Mouse (Mus musculus): ENCODE results near the gene Fam83e. TPM values are rescaled to one million over a fixed set of nuclear protein-coding genes. Genes with fewer than 3 reads are reported as not detected.

Fam83e gene
- polyA plus RNA-seq, 1 experiment from 2014 or later, result 0.80 TPM

GRCm38 (mm10) chr7:45771101-45771500 lies 50.1 kb downstream of the Fam83e start:
- Histone ChIP-seq H3K27me3 (ENCODE audit: control insufficient read depth, insufficient read depth, low read length) (no peaks in the 10 kb centered on the region), H3K4me2 (ENCODE audit: low read depth, low read length, severe bottlenecking) (no peak overlapping the region), H3K27ac (ENCODE audit: low read depth, low read length) (no peak overlapping the region), H3K4me3 (ENCODE audit: low read depth, low read length) (no peak overlapping the region), H3K9ac (ENCODE audit: low read length) (no peak overlapping the region), H3K36me3 (ENCODE audit: control insufficient read depth, insufficient read depth, low read length) (no peaks in the 10 kb centered on the region), H3K4me1 (replicated peaks; ENCODE audit: control insufficient read depth, insufficient read depth, low read length) (no peaks in the 10 kb centered on the region), H3K9me3 (ENCODE audit: control insufficient read depth, low read length) (no peaks in the 10 kb centered on the region)
- WGBS, result 59% methylated on average over 4 of the region's 4 CpGs
- no peak for ATAC-seq (replicated peaks; ENCODE audit: low FRiP score)
- DNase-seq (ENCODE audit: low spot score), result no peak

- no peaks in the 10 kb centered on the region for H3K36me3 ChIP-seq (ENCODE audit: control insufficient read depth, insufficient read depth, low read length)
- no peak overlapping the region for H3K9ac ChIP-seq (ENCODE audit: low read length)
- H3K4me3 ChIP-seq (ENCODE audit: low read depth, low read length), result no peak overlapping the region
- 88% methylated on average over 7 of the region's 7 CpGs for WGBS
- no peaks in the 10 kb centered on the region for H3K9me3 ChIP-seq (ENCODE audit: control insufficient read depth, low read length)
- DNase-seq (ENCODE audit: low spot score) (no peak), ATAC-seq (replicated peaks; ENCODE audit: low FRiP score) (no peak)
- no peak overlapping the region for H3K4me2 ChIP-seq (ENCODE audit: low read depth, low read length, severe bottlenecking)
- H3K4me1 ChIP-seq (replicated peaks; ENCODE audit: control insufficient read depth, insufficient read depth, low read length), result peaks cover 5% of the 10 kb centered on the region
- H3K27me3 ChIP-seq (ENCODE audit: control insufficient read depth, insufficient read depth, low read length), result 0 out of 2 replicates have a peak, but pooled peaks cover 2% of the 10 kb centered on the region
- no peak overlapping the region for H3K27ac ChIP-seq (ENCODE audit: low read depth, low read length)
Measured at GRCm38 (mm10) chr7:45775237-45775636, 54.2 kb downstream of the Fam83e start.

Other genes starting within 250 kb of the Fam83e start
- gene Tulp2, start 239.3 kb upstream of the Fam83e start, polyA plus RNA-seq (2014; fragmentation: Nextera tagmentation; extraction: Ambion mirVana), result 0.13 and 0.29 TPM in 2 replicates
- not detected in 2 replicates for gene Gm45808, start 234.4 kb upstream of the Fam83e start, polyA plus RNA-seq (2014; fragmentation: Nextera tagmentation; extraction: Ambion mirVana)
- gene Dhdh, start 232.4 kb upstream of the Fam83e start, polyA plus RNA-seq (2014; fragmentation: Nextera tagmentation; extraction: Ambion mirVana), result 4.3 and 4.6 TPM in 2 replicates
- gene Nucb1, start 210.8 kb upstream of the Fam83e start, polyA plus RNA-seq (2014; fragmentation: Nextera tagmentation; extraction: Ambion mirVana), result 90.4 and 109 TPM in 2 replicates
- 17.4 and 17.8 TPM in 2 replicates for gene Ppp1r15a, start 194.9 kb upstream of the Fam83e start, polyA plus RNA-seq (2014; fragmentation: Nextera tagmentation; extraction: Ambion mirVana)
- gene Plekha4, start 194.9 kb upstream of the Fam83e start, polyA plus RNA-seq (2014; fragmentation: Nextera tagmentation; extraction: Ambion mirVana), result 0.80 and 1.5 TPM in 2 replicates
- 0.25 and 1.2 TPM in 2 replicates for gene Hsd17b14, start 166.3 kb upstream of the Fam83e start, polyA plus RNA-seq (2014; fragmentation: Nextera tagmentation; extraction: Ambion mirVana)
- 24.8 and 25.7 TPM in 2 replicates for gene Bcat2, start 151.1 kb upstream of the Fam83e start, polyA plus RNA-seq (2014; fragmentation: Nextera tagmentation; extraction: Ambion mirVana)
- gene Fgf21, start 105.7 kb upstream of the Fam83e start, polyA plus RNA-seq (2014; fragmentation: Nextera tagmentation; extraction: Ambion mirVana), result not detected in 2 replicates
- not detected in 2 replicates for gene Fut1, start 103.9 kb upstream of the Fam83e start, polyA plus RNA-seq (2014; fragmentation: Nextera tagmentation; extraction: Ambion mirVana)
- gene Izumo1, start 99.4 kb upstream of the Fam83e start, polyA plus RNA-seq (2014; fragmentation: Nextera tagmentation; extraction: Ambion mirVana), result not detected in 2 replicates
- 6.5 and 7.3 TPM in 2 replicates for gene Rasip1, start 93.7 kb upstream of the Fam83e start, polyA plus RNA-seq (2014; fragmentation: Nextera tagmentation; extraction: Ambion mirVana)
- 1.7 and 3.3 TPM in 2 replicates for gene Mamstr, start 81.2 kb upstream of the Fam83e start, polyA plus RNA-seq (2014; fragmentation: Nextera tagmentation; extraction: Ambion mirVana)
- gene Fut2, start 54.8 kb upstream of the Fam83e start, polyA plus RNA-seq (2014; fragmentation: Nextera tagmentation; extraction: Ambion mirVana), result 0.15 TPM in 1 of 2 replicates, not detected in the other
- 0.41 TPM in 1 of 2 replicates, not detected in the other for gene Ntn5, start 37.2 kb upstream of the Fam83e start, polyA plus RNA-seq (2014; fragmentation: Nextera tagmentation; extraction: Ambion mirVana)
- gene Sec1, start 26.8 kb upstream of the Fam83e start, polyA plus RNA-seq (2014; fragmentation: Nextera tagmentation; extraction: Ambion mirVana), result 0.39 and 0.52 TPM in 2 replicates
- 3.6 and 4.1 TPM in 2 replicates for gene Car11, start 21.4 kb upstream of the Fam83e start, polyA plus RNA-seq (2014; fragmentation: Nextera tagmentation; extraction: Ambion mirVana)
- 2.9 and 3.3 TPM in 2 replicates for gene Dbp, start 16.1 kb upstream of the Fam83e start, polyA plus RNA-seq (2014; fragmentation: Nextera tagmentation; extraction: Ambion mirVana)
- 936 and 958 TPM in 2 replicates for gene Rpl18, start 5.8 kb upstream of the Fam83e start, polyA plus RNA-seq (2014; fragmentation: Nextera tagmentation; extraction: Ambion mirVana)
- gene Sphk2, start 3.2 kb upstream of the Fam83e start, polyA plus RNA-seq (2014; fragmentation: Nextera tagmentation; extraction: Ambion mirVana), result 27.0 and 27.9 TPM in 2 replicates
- gene Spaca4, start 4.6 kb downstream of the Fam83e start, polyA plus RNA-seq (2014; fragmentation: Nextera tagmentation; extraction: Ambion mirVana), result not detected in 2 replicates
- gene Lmtk3, start 62.5 kb downstream of the Fam83e start, polyA plus RNA-seq (2014; fragmentation: Nextera tagmentation; extraction: Ambion mirVana), result 5.2 and 6.6 TPM in 2 replicates
- 1.4 and 1.6 TPM in 2 replicates for gene Sult2b1, start 63.5 kb downstream of the Fam83e start, polyA plus RNA-seq (2014; fragmentation: Nextera tagmentation; extraction: Ambion mirVana)
- 194 and 207 TPM in 2 replicates for gene Cyth2, start 93.4 kb downstream of the Fam83e start, polyA plus RNA-seq (2014; fragmentation: Nextera tagmentation; extraction: Ambion mirVana)
- gene Kcnj14, start 103.6 kb downstream of the Fam83e start, polyA plus RNA-seq (2014; fragmentation: Nextera tagmentation; extraction: Ambion mirVana), result 0.37 and 0.45 TPM in 2 replicates
- gene Grwd1, start 109.7 kb downstream of the Fam83e start, polyA plus RNA-seq (2014; fragmentation: Nextera tagmentation; extraction: Ambion mirVana), result 84.8 and 88.2 TPM in 2 replicates
- 68.3 and 69.4 TPM in 2 replicates for gene Kdelr1, start 151.6 kb downstream of the Fam83e start, polyA plus RNA-seq (2014; fragmentation: Nextera tagmentation; extraction: Ambion mirVana)
- 0.16 and 0.31 TPM in 2 replicates for gene Grin2d, start 157.2 kb downstream of the Fam83e start, polyA plus RNA-seq (2014; fragmentation: Nextera tagmentation; extraction: Ambion mirVana)
- 1.1 and 2.1 TPM in 2 replicates for gene Syngr4, start 175.5 kb downstream of the Fam83e start, polyA plus RNA-seq (2014; fragmentation: Nextera tagmentation; extraction: Ambion mirVana)
- 2.6 and 3.2 TPM in 2 replicates for gene Tmem143, start 175.7 kb downstream of the Fam83e start, polyA plus RNA-seq (2014; fragmentation: Nextera tagmentation; extraction: Ambion mirVana)
- gene Emp3, start 200.2 kb downstream of the Fam83e start, polyA plus RNA-seq (2014; fragmentation: Nextera tagmentation; extraction: Ambion mirVana), result 15.2 and 20.6 TPM in 2 replicates
- gene Ccdc114, start 202.9 kb downstream of the Fam83e start, polyA plus RNA-seq (2014; fragmentation: Nextera tagmentation; extraction: Ambion mirVana), result 2.4 and 3.1 TPM in 2 replicates